Mouse (Mus musculus): ENCODE data around the gene Mib2.
A peak's percentile ranks its signal among the peaks of the same experiment; 100 is the strongest.
"Not testable (repeated sequence)": the region's sequence is repeated elsewhere in the genome, so short reads cannot be mapped to it uniquely, and the experiment has no call there.

Mib2 gene

GRCm38 (mm10) chr4:155668689-155669597 lies at the start of gene Mib2:
Gene Mib2 (minus strand): TSS chr4:155669198.
- peak; percentile 97 for DNase-seq

GRCm38 (mm10) chr4:155710521-155711252 lies 41.7 kb upstream of the Mib2 start:
- DNase-seq, result no peak

- no peak for DNase-seq
These were observed 40.0 kb upstream of the Mib2 start for GRCm38 (mm10) chr4:155708988-155709387.

- DNase-seq, result no peak
These were observed 39.6 kb upstream of the Mib2 start for GRCm38 (mm10) chr4:155708582-155708981.

GRCm38 (mm10) chr4:155705592-155705929 lies 36.6 kb upstream of the Mib2 start:
- no peak for DNase-seq

- DNase-seq, result peak; percentile 94
These were observed 36.0 kb upstream of the Mib2 start, which contains the start of gene Ssu72 for GRCm38 (mm10) chr4:155704721-155705591. Gene Ssu72 (plus strand): TSS chr4:155704800.

GRCm38 (mm10) chr4:155703425-155703929 lies 34.5 kb upstream of the Mib2 start:
- no peak for DNase-seq

- DNase-seq, result no peak
These were observed 31.4 kb upstream of the Mib2 start for GRCm38 (mm10) chr4:155700425-155700824.

GRCm38 (mm10) chr4:155696261-155697255 lies 27.6 kb upstream of the Mib2 start:
- no peak for DNase-seq

GRCm38 (mm10) chr4:155695531-155696062 lies 26.6 kb upstream of the Mib2 start:
- no peak for DNase-seq

GRCm38 (mm10) chr4:155694482-155695401 lies 25.7 kb upstream of the Mib2 start:
- DNase-seq, result peak; percentile 43

GRCm38 (mm10) chr4:155694111-155694481 lies 25.1 kb upstream of the Mib2 start, which contains the start of gene Fndc10:
Gene Fndc10 (plus strand): TSS chr4:155694342.
- DNase-seq, result peak; percentile 36

- DNase-seq, result no peak
These were observed 23.4 kb upstream of the Mib2 start for GRCm38 (mm10) chr4:155692421-155692820.

GRCm38 (mm10) chr4:155690571-155691375 lies 21.8 kb upstream of the Mib2 start:
- no peak for DNase-seq

GRCm38 (mm10) chr4:155687764-155688163 lies 18.8 kb upstream of the Mib2 start:
- not testable (repeated sequence) for DNase-seq

GRCm38 (mm10) chr4:155683670-155684277 lies 14.8 kb upstream of the Mib2 start:
- DNase-seq, result not testable (repeated sequence)

- no peak for DNase-seq
These were observed 7.0 kb upstream of the Mib2 start for GRCm38 (mm10) chr4:155675991-155676390.

- DNase-seq, result no peak
These were observed 3.1 kb upstream of the Mib2 start for GRCm38 (mm10) chr4:155672082-155672481.

GRCm38 (mm10) chr4:155670236-155670635 lies 1.2 kb upstream of the Mib2 start:
- not testable (repeated sequence) for DNase-seq

Measured in kidney, adult 11 months (tissue).